Mouse (Mus musculus): ENCODE results near the gene Chchd2. TPM values are rescaled to one million over a fixed set of nuclear protein-coding genes. Genes with fewer than 3 reads are reported as not detected.

Chchd2 gene
- 239 and 241 TPM in 2 replicates for polyA plus RNA-seq (2012; rRNA removed)

GRCm38 (mm10) chr5:129886911-129887636 is at the start of gene Chchd2:
Gene Chchd2 (minus strand): TSS chr5:129887470.
- H3K36me3 ChIP-seq (ENCODE audit: control insufficient read depth, insufficient read depth, low read length) = 0 out of 2 replicates have a peak, but pooled peaks cover 1% of the 10 kb centered on the region
- TF ChIP-seq POLR2A (IDR thresholded peaks at IDR 0.05; ENCODE audit: control insufficient read depth, low read depth, low read length) (peak; percentile 86), CTCF (IDR thresholded peaks at IDR 0.05; ENCODE audit: control insufficient read depth, insufficient read depth, insufficient replicate concordance, low read depth, low read length) (no peak)
- peaks cover 4% of the 10 kb centered on the region for H3K4me1 ChIP-seq (ENCODE audit: control insufficient read depth, insufficient read depth, low read length)
- H3K27ac ChIP-seq (ENCODE audit: control insufficient read depth, insufficient read depth, low read depth, low read length) = peak within 1 kb of the TSS; percentile 95
- no peaks in the 10 kb centered on the region for H3K27me3 ChIP-seq (ENCODE audit: control insufficient read depth, insufficient read depth, low read length)
- H3K4me3 ChIP-seq (ENCODE audit: control insufficient read depth, low read depth, low read length) = peak within 1 kb of the TSS; percentile 90

GRCm38 (mm10) chr5:129936941-129937340 is 49.7 kb upstream of the Chchd2 start:
- Histone ChIP-seq H3K4me3 (ENCODE audit: control insufficient read depth, low read depth, low read length) (no peak overlapping the region), H3K27me3 (ENCODE audit: control insufficient read depth, insufficient read depth, low read length) (no peaks in the 10 kb centered on the region), H3K36me3 (ENCODE audit: control insufficient read depth, insufficient read depth, low read length) (no peaks in the 10 kb centered on the region), H3K4me1 (ENCODE audit: control insufficient read depth, insufficient read depth, low read length) (no peaks in the 10 kb centered on the region), H3K27ac (ENCODE audit: control insufficient read depth, insufficient read depth, low read depth, low read length) (no peak overlapping the region)
- TF ChIP-seq POLR2A (IDR thresholded peaks at IDR 0.05; ENCODE audit: control insufficient read depth, low read depth, low read length) (no peak), CTCF (IDR thresholded peaks at IDR 0.05; ENCODE audit: control insufficient read depth, insufficient read depth, insufficient replicate concordance, low read depth, low read length) (no peak)

GRCm38 (mm10) chr5:129929924-129930855 is 42.9 kb upstream of the Chchd2 start:
- Histone ChIP-seq H3K4me3 (ENCODE audit: control insufficient read depth, low read depth, low read length) (no peak overlapping the region), H3K4me1 (ENCODE audit: control insufficient read depth, insufficient read depth, low read length) (no peaks in the 10 kb centered on the region), H3K36me3 (ENCODE audit: control insufficient read depth, insufficient read depth, low read length) (no peaks in the 10 kb centered on the region), H3K27ac (ENCODE audit: control insufficient read depth, insufficient read depth, low read depth, low read length) (no peak overlapping the region), H3K27me3 (ENCODE audit: control insufficient read depth, insufficient read depth, low read length) (no peaks in the 10 kb centered on the region)
- TF ChIP-seq CTCF (IDR thresholded peaks at IDR 0.05; ENCODE audit: control insufficient read depth, insufficient read depth, insufficient replicate concordance, low read depth, low read length) = no peak
- no peak for TF ChIP-seq POLR2A (IDR thresholded peaks at IDR 0.05; ENCODE audit: control insufficient read depth, low read depth, low read length)

GRCm38 (mm10) chr5:129925933-129926332 is 38.7 kb upstream of the Chchd2 start:
- no peak for TF ChIP-seq CTCF (IDR thresholded peaks at IDR 0.05; ENCODE audit: control insufficient read depth, insufficient read depth, insufficient replicate concordance, low read depth, low read length)
- TF ChIP-seq POLR2A (IDR thresholded peaks at IDR 0.05; ENCODE audit: control insufficient read depth, low read depth, low read length) = no peak
- Histone ChIP-seq H3K27me3 (ENCODE audit: control insufficient read depth, insufficient read depth, low read length) (no peaks in the 10 kb centered on the region), H3K4me1 (ENCODE audit: control insufficient read depth, insufficient read depth, low read length) (no peaks in the 10 kb centered on the region), H3K27ac (ENCODE audit: control insufficient read depth, insufficient read depth, low read depth, low read length) (no peak overlapping the region), H3K36me3 (ENCODE audit: control insufficient read depth, insufficient read depth, low read length) (no peaks in the 10 kb centered on the region), H3K4me3 (ENCODE audit: control insufficient read depth, low read depth, low read length) (no peak overlapping the region)

GRCm38 (mm10) chr5:129924820-129925452 is 37.7 kb upstream of the Chchd2 start:
- TF ChIP-seq POLR2A (IDR thresholded peaks at IDR 0.05; ENCODE audit: control insufficient read depth, low read depth, low read length) (no peak), CTCF (IDR thresholded peaks at IDR 0.05; ENCODE audit: control insufficient read depth, insufficient read depth, insufficient replicate concordance, low read depth, low read length) (no peak)
- H3K27ac ChIP-seq (ENCODE audit: control insufficient read depth, insufficient read depth, low read depth, low read length) = no peak overlapping the region
- no peak overlapping the region for H3K4me3 ChIP-seq (ENCODE audit: control insufficient read depth, low read depth, low read length)

GRCm38 (mm10) chr5:129921972-129922371 is 34.7 kb upstream of the Chchd2 start:
- Histone ChIP-seq H3K4me1 (ENCODE audit: control insufficient read depth, insufficient read depth, low read length) (peaks cover 3% of the 10 kb centered on the region), H3K36me3 (ENCODE audit: control insufficient read depth, insufficient read depth, low read length) (no peaks in the 10 kb centered on the region), H3K27me3 (ENCODE audit: control insufficient read depth, insufficient read depth, low read length) (no peaks in the 10 kb centered on the region), H3K27ac (ENCODE audit: control insufficient read depth, insufficient read depth, low read depth, low read length) (no peak overlapping the region), H3K4me3 (ENCODE audit: control insufficient read depth, low read depth, low read length) (no peak overlapping the region)
- no peak for TF ChIP-seq POLR2A (IDR thresholded peaks at IDR 0.05; ENCODE audit: control insufficient read depth, low read depth, low read length)
- no peak for TF ChIP-seq CTCF (IDR thresholded peaks at IDR 0.05; ENCODE audit: control insufficient read depth, insufficient read depth, insufficient replicate concordance, low read depth, low read length)

More at GRCm38 (mm10) chr5:129924820-129925452, 37.7 kb upstream of the Chchd2 start:
- Histone ChIP-seq H3K27me3 (ENCODE audit: control insufficient read depth, insufficient read depth, low read length) (no peaks in the 10 kb centered on the region), H3K4me1 (ENCODE audit: control insufficient read depth, insufficient read depth, low read length) (no peaks in the 10 kb centered on the region), H3K36me3 (ENCODE audit: control insufficient read depth, insufficient read depth, low read length) (no peaks in the 10 kb centered on the region)

Measured in testis, adult 2 months (tissue).